Mouse (Mus musculus): ENCODE measurements around the gene Ap1m2.
"Not testable (repeated sequence)": the region's sequence is repeated elsewhere in the genome, so short reads cannot be mapped to it uniquely, and the experiment has no call there.

Ap1m2 gene

GRCm38 (mm10) chr9:21260491-21261040, 51.6 kb downstream of the Ap1m2 start:
- no peak for DNase-seq (ENCODE audit: low spot score)

GRCm38 (mm10) chr9:21256349-21256748, 55.8 kb downstream of the Ap1m2 start:
- not testable (repeated sequence) for DNase-seq (ENCODE audit: low spot score)

- DNase-seq (ENCODE audit: low spot score): no peak
Measured at GRCm38 (mm10) chr9:21254690-21255089, 57.4 kb downstream of the Ap1m2 start.

GRCm38 (mm10) chr9:21251116-21251735, 60.9 kb downstream of the Ap1m2 start:
- no peak for DNase-seq (ENCODE audit: low spot score)

- DNase-seq (ENCODE audit: low spot score): no peak
Measured at GRCm38 (mm10) chr9:21250509-21250908, 61.6 kb downstream of the Ap1m2 start.

GRCm38 (mm10) chr9:21249629-21250508, 62.3 kb downstream of the Ap1m2 start:
- no peak for DNase-seq (ENCODE audit: low spot score)

- DNase-seq (ENCODE audit: low spot score): no peak
Measured at GRCm38 (mm10) chr9:21248326-21248725, 63.8 kb downstream of the Ap1m2 start, which contains the start of gene S1pr5. TSS of gene S1pr5 (minus strand) at chr9:21248443.

- DNase-seq (ENCODE audit: low spot score): no peak
Measured at GRCm38 (mm10) chr9:21246342-21246741, 65.8 kb downstream of the Ap1m2 start.

GRCm38 (mm10) chr9:21245113-21245487, 67.0 kb downstream of the Ap1m2 start:
- no peak for DNase-seq (ENCODE audit: low spot score)

- no peak for DNase-seq (ENCODE audit: low spot score)
Measured at GRCm38 (mm10) chr9:21244428-21245112, 67.6 kb downstream of the Ap1m2 start.

Data from yolk sac, embryonic 10.5 days (tissue).